Mouse (Mus musculus): ENCODE measurements at regions not wholly inside any gene's neighbourhood (a gene's known extent, or its start where the extent isn't known, plus 50 kb on each side); places are given as distances from the start of the nearest gene placed in this dataset.

- TF ChIP-seq CTCF (IDR thresholded peaks at IDR 0.05; ENCODE audit: low read depth) (no peak), EP300 (optimal IDR thresholded peaks at IDR 0.05) (no peak)
Measured at GRCm38 (mm10) chr8:15570091-15570490, 524.2 kb upstream of the BB014433 start.

Measured in stomach, postnatal 0 days (tissue).